Mouse (Mus musculus) spleen, adult 12 weeks (tissue): Measurements from ENCODE around the gene Bpifa2.
"Not testable (repeated sequence)": the region's sequence is repeated elsewhere in the genome, so short reads cannot be mapped to it uniquely, and the experiment has no call there.

Experiments
- DNase-seq: peaks from one replicate; pipeline ENCODE4 v3.0.0; 2022; ENCODE audit warnings: low spot score

The Bpifa2 gene

GRCm38 (mm10) chr2:154007965-154008364 is at the start of gene Bpifa2:
Bpifa2 (plus strand) TSS chr2:154008265.
- no peak for DNase-seq

- no peak for DNase-seq
Measured at GRCm38 (mm10) chr2:153962821-153963331, 45.2 kb upstream of the Bpifa2 start.

- no peak for DNase-seq
Measured at GRCm38 (mm10) chr2:153963334-153963733, 44.7 kb upstream of the Bpifa2 start.

- no peak for DNase-seq
Measured at GRCm38 (mm10) chr2:153970221-153970620, 37.8 kb upstream of the Bpifa2 start.

GRCm38 (mm10) chr2:153974582-153974981 is 33.5 kb upstream of the Bpifa2 start, which contains the start of gene Bpifa6:
Bpifa6 (plus strand) TSS chr2:153974945.
- DNase-seq, result no peak

GRCm38 (mm10) chr2:153995770-153996169 is 12.3 kb upstream of the Bpifa2 start:
- peak; percentile 11 for DNase-seq

GRCm38 (mm10) chr2:154000501-154000900 is 7.6 kb upstream of the Bpifa2 start:
- no peak for DNase-seq

- no peak for DNase-seq
Measured at GRCm38 (mm10) chr2:154001056-154001455, 7.0 kb upstream of the Bpifa2 start.

GRCm38 (mm10) chr2:154004456-154004855 is 3.6 kb upstream of the Bpifa2 start:
- no peak for DNase-seq

- DNase-seq, result no peak
Measured at GRCm38 (mm10) chr2:154005094-154005493, 3.0 kb upstream of the Bpifa2 start.

GRCm38 (mm10) chr2:154005734-154006133 is 2.3 kb upstream of the Bpifa2 start:
- DNase-seq, result no peak

- DNase-seq, result no peak
Measured at GRCm38 (mm10) chr2:154006331-154006730, 1.7 kb upstream of the Bpifa2 start.

- DNase-seq, result no peak
Measured at GRCm38 (mm10) chr2:154007381-154007780, 684 bp upstream of the Bpifa2 start.

- no peak for DNase-seq
Measured at GRCm38 (mm10) chr2:154017990-154018389, 9.9 kb downstream of the Bpifa2 start.

- not testable (repeated sequence) for DNase-seq
Measured at GRCm38 (mm10) chr2:154024676-154025075, 16.6 kb downstream of the Bpifa2 start.

GRCm38 (mm10) chr2:154038932-154039331 is 30.9 kb downstream of the Bpifa2 start:
- DNase-seq, result no peak

- DNase-seq, result no peak
Measured at GRCm38 (mm10) chr2:154044743-154045142, 36.7 kb downstream of the Bpifa2 start.

- DNase-seq, result no peak
Measured at GRCm38 (mm10) chr2:154058690-154059089, 50.6 kb downstream of the Bpifa2 start.
